Mouse (Mus musculus) ES-E14 (cell line): ENCODE measurements around the gene Snap91.

Experiments
- CHD2 ChIP-seq: IDR thresholded peaks from 2 replicates; pipeline ENCODE4 v1.6.1; 2014; ENCODE audit warnings: mild to moderate bottlenecking, low read depth, low read length, inconsistent platforms
- HCFC1 ChIP-seq: IDR thresholded peaks from 2 replicates; pipeline ENCODE4 v1.6.1; 2012; ENCODE audit warnings: low read length, inconsistent platforms, borderline replicate concordance; ENCODE audit not compliant: insufficient read depth
- MAFK ChIP-seq: IDR thresholded peaks from 2 replicates; pipeline ENCODE4 v1.6.1; 2014; ENCODE audit warnings: mild to moderate bottlenecking, low read depth, low read length, inconsistent platforms; ENCODE audit not compliant: insufficient read depth
- ZC3H11A ChIP-seq: IDR thresholded peaks from 2 replicates; pipeline ENCODE4 v1.6.1; 2012; ENCODE audit warnings: low read depth, mild to moderate bottlenecking, inconsistent platforms, low read length, borderline replicate concordance
- ZNF384 ChIP-seq: IDR thresholded peaks from 2 replicates; pipeline ENCODE4 v1.6.1; 2012; ENCODE audit warnings: low read depth, low read length, inconsistent platforms

DNA sequence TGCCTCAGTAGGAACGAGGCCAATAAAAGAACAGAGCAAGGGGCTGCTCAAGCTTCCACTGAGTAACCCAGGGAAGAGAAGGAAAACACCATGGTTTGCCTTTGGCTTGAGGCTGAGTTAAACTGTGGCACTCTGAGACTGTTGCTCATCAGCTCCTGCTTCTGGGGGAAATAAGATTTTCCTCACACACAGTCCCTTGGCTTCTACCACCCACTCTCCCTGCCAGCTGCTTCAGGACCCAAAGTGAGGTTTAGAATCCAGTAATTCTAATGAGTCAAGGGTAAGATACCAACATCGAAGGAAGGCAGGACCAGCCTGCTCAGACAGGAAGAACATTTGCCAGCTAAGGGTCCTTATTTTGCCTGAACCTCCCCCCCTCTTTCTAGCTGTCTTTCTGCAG, 50.7 kb downstream of the Snap91 start:
- TF ChIP-seq CHD2 (no peak), MAFK (no peak), ZNF384 (no peak), HCFC1 (no peak), ZC3H11A (no peak)
